ENCODE assay signal across 15 mouse cellular contexts in genomic region chr8:50321356-50321963, GRCm38 (mm10).
DNase-seq lines count a peak whose midpoint lies in the region; ATAC-seq and TF ChIP-seq lines count a peak whose summit lies in the region.
"Had no signal": no experiment of that assay in that cellular context is flagged by ENCODE, and none has a peak within 500 bp of the region (broad histone marks: within the 10 kb centered on the region; RNA-seq: fewer than 3 reads in every experiment).

No protein-coding gene starts in this region.

- 17% methylated on average over 7 of the region's 7 CpGs for WGBS in intestine, embryonic 15.5 days
- 26% methylated on average over 7 of the region's 7 CpGs for WGBS in intestine, embryonic 16.5 days
- 6% methylated on average over 7 of the region's 7 CpGs for WGBS in forebrain, embryonic 15.5 days
- WGBS in midbrain, embryonic 14.5 days = 12% methylated on average over 7 of the region's 7 CpGs
- WGBS in cerebellum, adult 2 months = 49% methylated on average over 7 of the region's 7 CpGs

- no peak overlapping the region for H3K9ac ChIP-seq in intestine, embryonic 15.5 days
- no peak overlapping the region for H3K9ac ChIP-seq in intestine, embryonic 16.5 days (ENCODE audit: low read depth, low read length)
- no peak overlapping the region for H3K9ac ChIP-seq in forebrain, embryonic 15.5 days (replicated peaks)
- no peak overlapping the region for H3K9ac ChIP-seq in midbrain, embryonic 14.5 days (replicated peaks; ENCODE audit: low read length)
- H3K9ac ChIP-seq: embryonic facial prominence, embryonic 13.5 days; liver, embryonic 14.5 days had no signal

- TF ChIP-seq POLR2A in cerebellum, adult 2 months (IDR thresholded peaks at IDR 0.05; ENCODE audit: borderline replicate concordance, insufficient read depth, low read length) = no peak

- ATAC-seq in intestine, embryonic 15.5 days = peak; percentile 25; the same call in 1 of the 2 replicates
- no peak for ATAC-seq in intestine, embryonic 16.5 days
- 0 out of 2 replicates have a peak, but pooled peaks have one; percentile 38 for ATAC-seq in forebrain, embryonic 15.5 days (replicated peaks)
- ATAC-seq in midbrain, embryonic 14.5 days (ENCODE audit: low FRiP score, low TSS enrichment) = no peak
- ATAC-seq in megakaryocyte progenitor cell, adult 5-6 weeks (replicated peaks; ENCODE audit: poor library complexity) = no peak

- H3K27me3 ChIP-seq in intestine, embryonic 15.5 days (replicated peaks) = no peaks in the 10 kb centered on the region
- no peaks in the 10 kb centered on the region for H3K27me3 ChIP-seq in intestine, embryonic 16.5 days (replicated peaks; ENCODE audit: control insufficient read depth, insufficient read depth, low read length)
- no peaks in the 10 kb centered on the region for H3K27me3 ChIP-seq in forebrain, embryonic 15.5 days
- no peaks in the 10 kb centered on the region for H3K27me3 ChIP-seq in midbrain, embryonic 14.5 days (ENCODE audit: control insufficient read depth, insufficient read depth, low read length)
- no peaks in the 10 kb centered on the region for H3K27me3 ChIP-seq in cerebellum, adult 2 months (ENCODE audit: control insufficient read depth, insufficient read depth, low read length)
- H3K27me3 ChIP-seq: embryonic facial prominence, embryonic 13.5 days had no signal

- no peak for TF ChIP-seq CTCF in cerebellum, adult 2 months (IDR thresholded peaks at IDR 0.05; ENCODE audit: borderline replicate concordance, insufficient read depth, low read depth, low read length)
- TF ChIP-seq CTCF in left cerebral cortex, adult 2 months (IDR thresholded peaks at IDR 0.05) = no peak

- H3K4me1 ChIP-seq in intestine, embryonic 15.5 days (replicated peaks) = no peaks in the 10 kb centered on the region
- no peaks in the 10 kb centered on the region for H3K4me1 ChIP-seq in intestine, embryonic 16.5 days (ENCODE audit: control insufficient read depth, insufficient read depth, low read length)
- no peaks in the 10 kb centered on the region for H3K4me1 ChIP-seq in forebrain, embryonic 15.5 days
- no peaks in the 10 kb centered on the region for H3K4me1 ChIP-seq in midbrain, embryonic 14.5 days (ENCODE audit: control insufficient read depth, insufficient read depth, low read length)
- no peaks in the 10 kb centered on the region for H3K4me1 ChIP-seq in cerebellum, adult 2 months (ENCODE audit: control insufficient read depth, insufficient read depth, low read length)
- H3K4me1 ChIP-seq: embryonic facial prominence, embryonic 13.5 days had no signal

- H3K9me3 ChIP-seq in intestine, embryonic 15.5 days = no peaks in the 10 kb centered on the region
- H3K9me3 ChIP-seq in intestine, embryonic 16.5 days (ENCODE audit: control insufficient read depth, low read length) = no peaks in the 10 kb centered on the region
- H3K9me3 ChIP-seq in forebrain, embryonic 15.5 days = no peaks in the 10 kb centered on the region
- no peaks in the 10 kb centered on the region for H3K9me3 ChIP-seq in midbrain, embryonic 14.5 days (ENCODE audit: control insufficient read depth, low read length)
- H3K9me3 ChIP-seq: embryonic facial prominence, embryonic 13.5 days had no signal

- H3K4me2 ChIP-seq in intestine, embryonic 15.5 days (replicated peaks) = no peak overlapping the region
- no peak overlapping the region for H3K4me2 ChIP-seq in intestine, embryonic 16.5 days (ENCODE audit: low read depth, low read length)
- H3K4me2 ChIP-seq in forebrain, embryonic 15.5 days (replicated peaks) = no peak overlapping the region
- H3K4me2 ChIP-seq in midbrain, embryonic 14.5 days (ENCODE audit: low read length) = no peak overlapping the region
- H3K4me2 ChIP-seq: embryonic facial prominence, embryonic 13.5 days had no signal

- no peaks in the 10 kb centered on the region for H3K36me3 ChIP-seq in intestine, embryonic 15.5 days
- H3K36me3 ChIP-seq in intestine, embryonic 16.5 days (ENCODE audit: control insufficient read depth, insufficient read depth, low read length) = no peaks in the 10 kb centered on the region
- H3K36me3 ChIP-seq in forebrain, embryonic 15.5 days = no peaks in the 10 kb centered on the region
- H3K36me3 ChIP-seq in midbrain, embryonic 14.5 days (ENCODE audit: control insufficient read depth, insufficient read depth, low read length) = no peaks in the 10 kb centered on the region
- H3K36me3 ChIP-seq: embryonic facial prominence, embryonic 13.5 days had no signal

- intact Hi-C loops in left cerebral cortex, adult 2 months (cut with DNase I) = no loop called here

- peak; percentile 19 for DNase-seq in brain, adult 2 months (ENCODE audit: low read depth, low spot score)
- peak; percentile 51 for DNase-seq in midbrain, embryonic 14.5 days
- no peak for DNase-seq in cerebellum, adult 2 months
- no peak for DNase-seq in left cerebral cortex, adult 2 months (ENCODE audit: extremely low spot score in 1 of 2, low spot score in 2 of 2)
- DNase-seq: heart, postnatal 36 days; right cerebral cortex, postnatal 4 days had no signal

- H3K27ac ChIP-seq in intestine, embryonic 15.5 days = no peak overlapping the region
- no peak overlapping the region for H3K27ac ChIP-seq in intestine, embryonic 16.5 days (ENCODE audit: low read length)
- no peak overlapping the region for H3K27ac ChIP-seq in forebrain, embryonic 15.5 days (replicated peaks)
- no peak overlapping the region for H3K27ac ChIP-seq in midbrain, embryonic 14.5 days (replicated peaks; ENCODE audit: low read depth, low read length)
- no peak overlapping the region for H3K27ac ChIP-seq in cerebellum, adult 2 months (ENCODE audit: insufficient read depth, low read length)
- no peak overlapping the region for H3K27ac ChIP-seq in left cerebral cortex, adult 2 months
- H3K27ac ChIP-seq: embryonic facial prominence, embryonic 13.5 days; layer of hippocampus, adult 2 months; liver, embryonic 14.5 days; macrophage; stomach, postnatal 0 days had no signal

- H3K4me3 ChIP-seq in intestine, embryonic 15.5 days (replicated peaks) = no peak overlapping the region
- no peak overlapping the region for H3K4me3 ChIP-seq in intestine, embryonic 16.5 days (ENCODE audit: low read length)
- H3K4me3 ChIP-seq in forebrain, embryonic 15.5 days = no peak overlapping the region
- H3K4me3 ChIP-seq in midbrain, embryonic 14.5 days (replicated peaks; ENCODE audit: low read depth, low read length) = no peak overlapping the region
- H3K4me3 ChIP-seq in cerebellum, adult 2 months (replicated peaks; ENCODE audit: insufficient read depth, low read depth, low read length) = no peak overlapping the region
- no peak overlapping the region for H3K4me3 ChIP-seq in left cerebral cortex, adult 2 months
- H3K4me3 ChIP-seq: embryonic facial prominence, embryonic 13.5 days; layer of hippocampus, adult 2 months had no signal

Comparison
In these comparisons a context has a peak if more than half of its experiments do, and no peak if none do; other contexts are left out.
1. ATAC-seq: peak in intestine, embryonic 15.5 days (single experiment) and forebrain, embryonic 15.5 days (single experiment); none in intestine, embryonic 16.5 days (single experiment), midbrain, embryonic 14.5 days (single experiment) and megakaryocyte progenitor cell, adult 5-6 weeks (single experiment).
2. DNase-seq: peak in brain, adult 2 months (single experiment) and midbrain, embryonic 14.5 days (single experiment); none in cerebellum, adult 2 months (0 of 2) and left cerebral cortex, adult 2 months (0 of 2).